ENCODE assay signal across 10 mouse cellular contexts in genomic region chr4:143190657-143191056, GRCm38 (mm10). TPM values are rescaled to one million over a fixed set of nuclear protein-coding genes. Genes with fewer than 3 reads are reported as not detected.
A peak's percentile ranks its signal among the peaks of the same experiment; 100 is the strongest.
DNase-seq lines count a peak whose midpoint lies in the region; ATAC-seq and TF ChIP-seq lines count a peak whose summit lies in the region.
"Had no signal": no experiment of that assay in that cellular context is flagged by ENCODE, and none has a peak within 500 bp of the region (broad histone marks: within the 10 kb centered on the region; RNA-seq: fewer than 3 reads in every experiment).

No protein-coding gene starts in this region.

- H3K27me3 ChIP-seq in kidney, adult 2 months (replicated peaks; ENCODE audit: control insufficient read depth, insufficient read depth, low read length) = no peaks in the 10 kb centered on the region
- H3K27me3 ChIP-seq: embryonic facial prominence, embryonic 15.5 days; kidney, embryonic 15.5 days had no signal

- H3K36me3 ChIP-seq in kidney, adult 2 months (ENCODE audit: control insufficient read depth, insufficient read depth, low read length) = no peaks in the 10 kb centered on the region; the same call in 1 of the 2 replicates
- H3K36me3 ChIP-seq: embryonic facial prominence, embryonic 15.5 days; kidney, embryonic 15.5 days had no signal

- peak; percentile 34; the same call in 1 of the 2 replicates for ATAC-seq in frontal cortex, adult (ENCODE audit: low TSS enrichment)
- ATAC-seq in common myeloid progenitor, adult 5-6 weeks (replicated peaks; ENCODE audit: low read depth, poor library complexity, severe bottlenecking) = peak; percentile 78
- ATAC-seq in megakaryocyte, adult 5-6 weeks (ENCODE audit: poor library complexity, severe bottlenecking) = peak; percentile 74

- TF ChIP-seq POLR2A in kidney, adult 2 months (IDR thresholded peaks at IDR 0.05; ENCODE audit: low read depth, low read length) = no peak

- TF ChIP-seq CTCF in kidney, adult 2 months (conservative IDR thresholded peaks at IDR 0.05; ENCODE audit: insufficient read depth, insufficient read length, low read depth, low read length) = no peak

- no peak overlapping the region for H3K27ac ChIP-seq in kidney, adult 2 months (ENCODE audit: insufficient read depth, low read depth, low read length)
- H3K27ac ChIP-seq: embryonic facial prominence, embryonic 15.5 days; kidney, embryonic 15.5 days had no signal

- peaks cover 12% of the 10 kb centered on the region; the same call in 1 of the 2 replicates for H3K4me1 ChIP-seq in kidney, adult 2 months (ENCODE audit: control insufficient read depth, insufficient read depth, low read length)

- 47% methylated on average over 4 of the region's 4 CpGs for WGBS in kidney, adult 2 months

- no peak for DNase-seq in frontal cortex, postnatal 10 days (ENCODE audit: low spot score in 2 of 2)
- DNase-seq in 416B (ENCODE audit: low read depth) = peak; percentile 14
- DNase-seq in kidney, adult 2 months = no peak
- DNase-seq in embryo, embryonic 10.5 days (ENCODE audit: low spot score) = no peak
- no peak for DNase-seq in right cerebral cortex, postnatal 25 days

- H3K4me3 ChIP-seq in kidney, adult 2 months (ENCODE audit: insufficient read depth, low read depth, low read length) = no peak overlapping the region
- H3K4me3 ChIP-seq: embryonic facial prominence, embryonic 15.5 days; kidney, embryonic 15.5 days had no signal

RNA-seq across cellular contexts. Expression of gene Prdm2, which starts 22.1 kb away (rescaled TPM):
- 10.1 and 15.4 TPM in 2 replicates for total RNA-seq in common myeloid progenitor, adult 5-6 weeks (2017)
- 24.4 and 29.6 TPM in 2 replicates for total RNA-seq in megakaryocyte, adult 5-6 weeks (2015)
- total RNA-seq in megakaryocyte, adult 5-6 weeks (2017) = 16.3 and 19.1 TPM in 2 replicates
- 10.1 and 13.9 TPM in 2 replicates for polyA plus RNA-seq in kidney, adult 2 months (2012; rRNA removed)
